Mouse (Mus musculus): ENCODE data around the gene Tead1. TPM values are rescaled to one million over a fixed set of nuclear protein-coding genes. Genes with fewer than 3 reads are reported as not detected.

Gene Tead1
- polyA plus RNA-seq, 1 experiment from 2014 or later: 2.1 TPM

GRCm38 (mm10) chr7:112760293-112760692, 81.2 kb downstream of the Tead1 start:
- ATAC-seq (no peak), DNase-seq (no peak)
- Histone ChIP-seq H3K36me3 (replicated peaks; ENCODE audit: insufficient read depth, low read length) (no peaks in the 10 kb centered on the region), H3K4me3 (ENCODE audit: low read depth, low read length) (no peak overlapping the region), H3K27me3 (ENCODE audit: insufficient read depth, low read length) (no peaks in the 10 kb centered on the region), H3K9me3 (ENCODE audit: low read length) (no peaks in the 10 kb centered on the region), H3K4me1 (ENCODE audit: insufficient read depth) (peaks cover 17% of the 10 kb centered on the region), H3K4me2 (ENCODE audit: low read depth, low read length) (no peak overlapping the region), H3K27ac (ENCODE audit: low read depth) (no peak overlapping the region), H3K9ac (replicated peaks) (no peak overlapping the region)
- TF ChIP-seq EP300 (IDR thresholded peaks at IDR 0.05; ENCODE audit: low read depth) (no peak), CTCF (IDR thresholded peaks at IDR 0.05; ENCODE audit: low read depth) (no peak)
- 67% methylated on average over 3 of the region's 3 CpGs for WGBS (ENCODE audit: insufficient replicate concordance)

- peaks cover 17% of the 10 kb centered on the region for H3K4me1 ChIP-seq (ENCODE audit: insufficient read depth)
- no peak overlapping the region for H3K4me3 ChIP-seq (ENCODE audit: low read depth, low read length)
- H3K36me3 ChIP-seq (replicated peaks; ENCODE audit: insufficient read depth, low read length): no peaks in the 10 kb centered on the region
- H3K27ac ChIP-seq (ENCODE audit: low read depth): no peak overlapping the region
- DNase-seq: no peak
- H3K9me3 ChIP-seq (ENCODE audit: low read length): no peaks in the 10 kb centered on the region
- H3K9ac ChIP-seq (replicated peaks): no peak overlapping the region
- ATAC-seq: no peak
- 60% methylated on average over 8 of the region's 8 CpGs for WGBS (ENCODE audit: insufficient replicate concordance)
- TF ChIP-seq EP300 (IDR thresholded peaks at IDR 0.05; ENCODE audit: low read depth): no peak
- no peak for TF ChIP-seq CTCF (IDR thresholded peaks at IDR 0.05; ENCODE audit: low read depth)
- H3K27me3 ChIP-seq (ENCODE audit: insufficient read depth, low read length): no peaks in the 10 kb centered on the region
- no peak overlapping the region for H3K4me2 ChIP-seq (ENCODE audit: low read depth, low read length)
Measured at GRCm38 (mm10) chr7:112760782-112761181, 81.7 kb downstream of the Tead1 start.

GRCm38 (mm10) chr7:112762870-112763269, 83.8 kb downstream of the Tead1 start:
- Histone ChIP-seq H3K36me3 (replicated peaks; ENCODE audit: insufficient read depth, low read length) (no peaks in the 10 kb centered on the region), H3K9ac (replicated peaks) (no peak overlapping the region)
- 80% methylated on average over 2 of the region's 2 CpGs for WGBS (ENCODE audit: insufficient replicate concordance)

GRCm38 (mm10) chr7:112763513-112763912, 84.4 kb downstream of the Tead1 start:
- Histone ChIP-seq H3K4me1 (ENCODE audit: insufficient read depth) (peaks cover 17% of the 10 kb centered on the region), H3K9ac (replicated peaks) (no peak overlapping the region), H3K36me3 (replicated peaks; ENCODE audit: insufficient read depth, low read length) (no peaks in the 10 kb centered on the region), H3K4me3 (ENCODE audit: low read depth, low read length) (no peak overlapping the region), H3K27me3 (ENCODE audit: insufficient read depth, low read length) (no peaks in the 10 kb centered on the region), H3K4me2 (ENCODE audit: low read depth, low read length) (no peak overlapping the region), H3K9me3 (ENCODE audit: low read length) (no peaks in the 10 kb centered on the region), H3K27ac (ENCODE audit: low read depth) (no peak overlapping the region)
- TF ChIP-seq EP300 (IDR thresholded peaks at IDR 0.05; ENCODE audit: low read depth) (no peak), CTCF (IDR thresholded peaks at IDR 0.05; ENCODE audit: low read depth) (no peak)
- 49% methylated on average over 3 of the region's 3 CpGs for WGBS (ENCODE audit: insufficient replicate concordance)
- ATAC-seq (no peak), DNase-seq (peak; percentile 33)

More at GRCm38 (mm10) chr7:112762870-112763269, 83.8 kb downstream of the Tead1 start:
- Histone ChIP-seq H3K27me3 (ENCODE audit: insufficient read depth, low read length) (no peaks in the 10 kb centered on the region), H3K9me3 (ENCODE audit: low read length) (no peaks in the 10 kb centered on the region), H3K4me2 (ENCODE audit: low read depth, low read length) (no peak overlapping the region), H3K4me3 (ENCODE audit: low read depth, low read length) (no peak overlapping the region), H3K4me1 (ENCODE audit: insufficient read depth) (peaks cover 17% of the 10 kb centered on the region), H3K27ac (ENCODE audit: low read depth) (no peak overlapping the region)
- DNase-seq (no peak), ATAC-seq (no peak)
- TF ChIP-seq CTCF (IDR thresholded peaks at IDR 0.05; ENCODE audit: low read depth): no peak
- TF ChIP-seq EP300 (IDR thresholded peaks at IDR 0.05; ENCODE audit: low read depth): no peak

GRCm38 (mm10) chr7:112764921-112765320, 85.8 kb downstream of the Tead1 start:
- Histone ChIP-seq H3K4me2 (ENCODE audit: low read depth, low read length) (no peak overlapping the region), H3K9me3 (ENCODE audit: low read length) (no peaks in the 10 kb centered on the region), H3K4me1 (ENCODE audit: insufficient read depth) (peaks cover 17% of the 10 kb centered on the region), H3K27ac (ENCODE audit: low read depth) (no peak overlapping the region), H3K36me3 (replicated peaks; ENCODE audit: insufficient read depth, low read length) (no peaks in the 10 kb centered on the region), H3K9ac (replicated peaks) (no peak overlapping the region), H3K4me3 (ENCODE audit: low read depth, low read length) (no peak overlapping the region), H3K27me3 (ENCODE audit: insufficient read depth, low read length) (no peaks in the 10 kb centered on the region)
- 70% methylated on average over 4 of the region's 4 CpGs for WGBS (ENCODE audit: insufficient replicate concordance)
- TF ChIP-seq EP300 (IDR thresholded peaks at IDR 0.05; ENCODE audit: low read depth) (no peak), CTCF (IDR thresholded peaks at IDR 0.05; ENCODE audit: low read depth) (no peak)
- DNase-seq (no peak), ATAC-seq (no peak)

GRCm38 (mm10) chr7:112769866-112770265, 90.7 kb downstream of the Tead1 start:
- Histone ChIP-seq H3K27me3 (ENCODE audit: insufficient read depth, low read length) (no peaks in the 10 kb centered on the region), H3K27ac (ENCODE audit: low read depth) (no peak overlapping the region), H3K4me2 (ENCODE audit: low read depth, low read length) (no peak overlapping the region), H3K4me1 (ENCODE audit: insufficient read depth) (no peaks in the 10 kb centered on the region), H3K4me3 (ENCODE audit: low read depth, low read length) (no peak overlapping the region), H3K9ac (replicated peaks) (no peak overlapping the region), H3K36me3 (replicated peaks; ENCODE audit: insufficient read depth, low read length) (no peaks in the 10 kb centered on the region), H3K9me3 (ENCODE audit: low read length) (no peaks in the 10 kb centered on the region)
- TF ChIP-seq EP300 (IDR thresholded peaks at IDR 0.05; ENCODE audit: low read depth): no peak
- TF ChIP-seq CTCF (IDR thresholded peaks at IDR 0.05; ENCODE audit: low read depth): no peak
- DNase-seq: no peak
- WGBS (ENCODE audit: insufficient replicate concordance): 74% methylated on average over 2 of the region's 2 CpGs
- no peak for ATAC-seq

- H3K27me3 ChIP-seq (ENCODE audit: insufficient read depth, low read length): no peaks in the 10 kb centered on the region
- ATAC-seq: no peak
- no peaks in the 10 kb centered on the region for H3K36me3 ChIP-seq (replicated peaks; ENCODE audit: insufficient read depth, low read length)
- no peaks in the 10 kb centered on the region for H3K9me3 ChIP-seq (ENCODE audit: low read length)
- 83% methylated on average over 6 of the region's 6 CpGs for WGBS (ENCODE audit: insufficient replicate concordance)
- no peaks in the 10 kb centered on the region for H3K4me1 ChIP-seq (ENCODE audit: insufficient read depth)
- H3K4me2 ChIP-seq (ENCODE audit: low read depth, low read length): no peak overlapping the region
- no peak overlapping the region for H3K9ac ChIP-seq (replicated peaks)
- TF ChIP-seq EP300 (IDR thresholded peaks at IDR 0.05; ENCODE audit: low read depth) (no peak), CTCF (IDR thresholded peaks at IDR 0.05; ENCODE audit: low read depth) (no peak)
- no peak overlapping the region for H3K4me3 ChIP-seq (ENCODE audit: low read depth, low read length)
- no peak for DNase-seq
- no peak overlapping the region for H3K27ac ChIP-seq (ENCODE audit: low read depth)
Measured at GRCm38 (mm10) chr7:112771461-112771860, 92.3 kb downstream of the Tead1 start.

Data from liver, postnatal 0 days (tissue).